Mouse (Mus musculus): ENCODE data around the gene Pcbp1. TPM values are rescaled to one million over a fixed set of nuclear protein-coding genes. Genes with fewer than 3 reads are reported as not detected.
"Not testable (repeated sequence)": the region's sequence is repeated elsewhere in the genome, so short reads cannot be mapped to it uniquely, and the experiment has no call there.

The Pcbp1 gene
- polyA plus RNA-seq, 1 experiment from 2014 or later, result 190 TPM

GRCm38 (mm10) chr6:86493469-86494263, 32.5 kb downstream of the Pcbp1 start:
- no peaks in the 10 kb centered on the region for H3K36me3 ChIP-seq (ENCODE audit: control insufficient read depth, insufficient read depth, low read length)
- H3K4me1 ChIP-seq (ENCODE audit: control insufficient read depth, insufficient read depth, low read length), result no peaks in the 10 kb centered on the region
- H3K4me2 ChIP-seq (ENCODE audit: low read length), result no peak overlapping the region
- no peak overlapping the region for H3K27ac ChIP-seq (ENCODE audit: low read length)
- H3K9ac ChIP-seq (ENCODE audit: low read depth, low read length), result no peak overlapping the region
- no peaks in the 10 kb centered on the region for H3K27me3 ChIP-seq (ENCODE audit: control insufficient read depth, insufficient read depth, low read depth, low read length)
- no peak overlapping the region for H3K4me3 ChIP-seq (ENCODE audit: low read depth, low read length)
- no peaks in the 10 kb centered on the region for H3K9me3 ChIP-seq (replicated peaks; ENCODE audit: control insufficient read depth, low read length, poor library complexity, severe bottlenecking)
- 71% methylated on average over 13 of the region's 13 CpGs for WGBS
- no peak for ATAC-seq

GRCm38 (mm10) chr6:86490413-86490812, 35.7 kb downstream of the Pcbp1 start:
- not testable (repeated sequence) for H3K9ac ChIP-seq (ENCODE audit: low read depth, low read length); H3K4me2 ChIP-seq (ENCODE audit: low read length); H3K36me3 ChIP-seq (ENCODE audit: control insufficient read depth, insufficient read depth, low read length); H3K9me3 ChIP-seq (replicated peaks; ENCODE audit: control insufficient read depth, low read length, poor library complexity, severe bottlenecking); ATAC-seq; H3K27ac ChIP-seq (ENCODE audit: low read length); H3K4me3 ChIP-seq (ENCODE audit: low read depth, low read length); H3K27me3 ChIP-seq (ENCODE audit: control insufficient read depth, insufficient read depth, low read depth, low read length)
- H3K4me1 ChIP-seq (ENCODE audit: control insufficient read depth, insufficient read depth, low read length), result peaks cover 16% of the 10 kb centered on the region
- 90% methylated on average over 8 of the region's 8 CpGs for WGBS

GRCm38 (mm10) chr6:86489945-86490344, 36.2 kb downstream of the Pcbp1 start:
- Histone ChIP-seq H3K4me3 (ENCODE audit: low read depth, low read length) (no peak overlapping the region), H3K36me3 (ENCODE audit: control insufficient read depth, insufficient read depth, low read length) (no peaks in the 10 kb centered on the region)
- 98% methylated on average over 2 of the region's 2 CpGs for WGBS

GRCm38 (mm10) chr6:86488149-86488485, 38.0 kb downstream of the Pcbp1 start:
- Histone ChIP-seq H3K36me3 (ENCODE audit: control insufficient read depth, insufficient read depth, low read length) (no peaks in the 10 kb centered on the region), H3K27me3 (ENCODE audit: control insufficient read depth, insufficient read depth, low read depth, low read length) (no peaks in the 10 kb centered on the region), H3K4me3 (ENCODE audit: low read depth, low read length) (no peak overlapping the region), H3K4me2 (ENCODE audit: low read length) (peak overlapping the region; percentile 55; the same call in 1 of the 2 replicates), H3K9ac (ENCODE audit: low read depth, low read length) (peak overlapping the region; percentile 72; the same call in 1 of the 2 replicates), H3K27ac (ENCODE audit: low read length) (peak overlapping the region; percentile 95), H3K9me3 (replicated peaks; ENCODE audit: control insufficient read depth, low read length, poor library complexity, severe bottlenecking) (no peaks in the 10 kb centered on the region), H3K4me1 (ENCODE audit: control insufficient read depth, insufficient read depth, low read length) (peaks cover 16% of the 10 kb centered on the region)
- WGBS, result 23% methylated on average over 3 of the region's 3 CpGs
- ATAC-seq, result peak; percentile 6; the same call in 1 of the 2 replicates

More at GRCm38 (mm10) chr6:86489945-86490344, 36.2 kb downstream of the Pcbp1 start:
- no peak for ATAC-seq
- H3K27me3 ChIP-seq (ENCODE audit: control insufficient read depth, insufficient read depth, low read depth, low read length), result no peaks in the 10 kb centered on the region
- H3K4me1 ChIP-seq (ENCODE audit: control insufficient read depth, insufficient read depth, low read length), result peaks cover 16% of the 10 kb centered on the region
- H3K4me2 ChIP-seq (ENCODE audit: low read length), result no peak overlapping the region
- H3K27ac ChIP-seq (ENCODE audit: low read length), result no peak overlapping the region
- no peaks in the 10 kb centered on the region for H3K9me3 ChIP-seq (replicated peaks; ENCODE audit: control insufficient read depth, low read length, poor library complexity, severe bottlenecking)
- H3K9ac ChIP-seq (ENCODE audit: low read depth, low read length), result no peak overlapping the region

GRCm38 (mm10) chr6:86487358-86488148, 38.6 kb downstream of the Pcbp1 start:
- Histone ChIP-seq H3K4me1 (ENCODE audit: control insufficient read depth, insufficient read depth, low read length) (peaks cover 16% of the 10 kb centered on the region), H3K27me3 (ENCODE audit: control insufficient read depth, insufficient read depth, low read depth, low read length) (no peaks in the 10 kb centered on the region), H3K9ac (ENCODE audit: low read depth, low read length) (peak overlapping the region; percentile 72), H3K4me3 (ENCODE audit: low read depth, low read length) (peak overlapping the region; percentile 17), H3K9me3 (replicated peaks; ENCODE audit: control insufficient read depth, low read length, poor library complexity, severe bottlenecking) (no peaks in the 10 kb centered on the region), H3K27ac (ENCODE audit: low read length) (peak overlapping the region; percentile 95), H3K36me3 (ENCODE audit: control insufficient read depth, insufficient read depth, low read length) (no peaks in the 10 kb centered on the region), H3K4me2 (ENCODE audit: low read length) (peak overlapping the region; percentile 55)
- ATAC-seq, result peak; percentile 96
- WGBS, result 2% methylated on average over 24 of the region's 24 CpGs

GRCm38 (mm10) chr6:86485943-86486640, 40.0 kb downstream of the Pcbp1 start:
- Histone ChIP-seq H3K9ac (ENCODE audit: low read depth, low read length) (no peak overlapping the region), H3K4me1 (ENCODE audit: control insufficient read depth, insufficient read depth, low read length) (peaks cover 16% of the 10 kb centered on the region), H3K27ac (ENCODE audit: low read length) (no peak overlapping the region; the same call in 1 of the 2 replicates), H3K4me2 (ENCODE audit: low read length) (no peak overlapping the region), H3K4me3 (ENCODE audit: low read depth, low read length) (no peak overlapping the region), H3K27me3 (ENCODE audit: control insufficient read depth, insufficient read depth, low read depth, low read length) (no peaks in the 10 kb centered on the region), H3K9me3 (replicated peaks; ENCODE audit: control insufficient read depth, low read length, poor library complexity, severe bottlenecking) (no peaks in the 10 kb centered on the region), H3K36me3 (ENCODE audit: control insufficient read depth, insufficient read depth, low read length) (no peaks in the 10 kb centered on the region)
- ATAC-seq, result no peak
- WGBS, result 55% methylated on average over 7 of the region's 7 CpGs

GRCm38 (mm10) chr6:86481871-86482270, 44.2 kb downstream of the Pcbp1 start:
- Histone ChIP-seq H3K27ac (ENCODE audit: low read length) (no peak overlapping the region), H3K36me3 (ENCODE audit: control insufficient read depth, insufficient read depth, low read length) (no peaks in the 10 kb centered on the region), H3K9me3 (replicated peaks; ENCODE audit: control insufficient read depth, low read length, poor library complexity, severe bottlenecking) (no peaks in the 10 kb centered on the region), H3K4me3 (ENCODE audit: low read depth, low read length) (no peak overlapping the region), H3K27me3 (ENCODE audit: control insufficient read depth, insufficient read depth, low read depth, low read length) (no peaks in the 10 kb centered on the region), H3K9ac (ENCODE audit: low read depth, low read length) (no peak overlapping the region), H3K4me1 (ENCODE audit: control insufficient read depth, insufficient read depth, low read length) (peaks cover 1% of the 10 kb centered on the region), H3K4me2 (ENCODE audit: low read length) (no peak overlapping the region)
- no peak for ATAC-seq
- WGBS, result 96% methylated on average over 5 of the region's 5 CpGs

GRCm38 (mm10) chr6:86480189-86480831, 45.8 kb downstream of the Pcbp1 start:
- H3K27ac ChIP-seq (ENCODE audit: low read length), result peak overlapping the region; percentile 2
- 41% methylated on average over 9 of the region's 9 CpGs for WGBS

More at GRCm38 (mm10) chr6:86480189-86480831, 45.8 kb downstream of the Pcbp1 start:
- Histone ChIP-seq H3K27me3 (ENCODE audit: control insufficient read depth, insufficient read depth, low read depth, low read length) (no peaks in the 10 kb centered on the region), H3K4me2 (ENCODE audit: low read length) (no peak overlapping the region), H3K9ac (ENCODE audit: low read depth, low read length) (0 out of 2 replicates have a peak overlapping the region, but pooled peaks have one; percentile 30), H3K9me3 (replicated peaks; ENCODE audit: control insufficient read depth, low read length, poor library complexity, severe bottlenecking) (no peaks in the 10 kb centered on the region), H3K4me1 (ENCODE audit: control insufficient read depth, insufficient read depth, low read length) (no peaks in the 10 kb centered on the region; the same call in 1 of the 2 replicates), H3K36me3 (ENCODE audit: control insufficient read depth, insufficient read depth, low read length) (no peaks in the 10 kb centered on the region), H3K4me3 (ENCODE audit: low read depth, low read length) (no peak overlapping the region)
- no peak for ATAC-seq

Data from midbrain, embryonic 16.5 days (tissue).